Mouse (Mus musculus) hindbrain, embryonic 11.5 days (tissue): ENCODE data around the gene Shmt1. TPM values are rescaled to one million over a fixed set of nuclear protein-coding genes. Genes with fewer than 3 reads are reported as not detected.

Experiments
- ATAC-seq: fragments of 200-750 bp; cut with Nextera tagmentation; 2 replicates; pipeline ENCODE4 v1.8.0; 2017; ENCODE audit warnings: mild to moderate bottlenecking, moderate TSS enrichment, moderate library complexity; ENCODE audit not compliant: low FRiP score
- DNase-seq: peaks from one replicate; pipeline ENCODE4 v3.0.0-alpha.2; 2015; ENCODE audit warnings: low spot score
- H3K27ac ChIP-seq: fragments of 300-500 bp; sonication (generic); 2 replicates; pipeline ENCODE4 v1.5.1; 2014; ENCODE audit warnings: mild to moderate bottlenecking, low read depth, low read length
- H3K27me3 ChIP-seq: fragments of 300-500 bp; sonication (generic); 2 replicates; pipeline ENCODE4 v1.6.1; 2014; ENCODE audit warnings: mild to moderate bottlenecking, low read length, moderate library complexity, mixed read lengths; ENCODE audit not compliant: control insufficient read depth, insufficient read depth
- H3K36me3 ChIP-seq: fragments of 300-500 bp; sonication (generic); 2 replicates; pipeline ENCODE4 v1.6.1; 2014; ENCODE audit warnings: mild to moderate bottlenecking, low read length, moderate library complexity, mixed read lengths; ENCODE audit not compliant: control insufficient read depth, insufficient read depth
- H3K4me1 ChIP-seq: fragments of 300-500 bp; sonication (generic); replicated peaks from 2 replicates; pipeline ENCODE4 v1.6.1; 2014; ENCODE audit warnings: low read length, mixed read lengths; ENCODE audit not compliant: control insufficient read depth, insufficient read depth
- H3K4me2 ChIP-seq: fragments of 300-500 bp; sonication (generic); replicated peaks from 2 replicates; pipeline ENCODE4 v1.6.1; 2014; ENCODE audit warnings: mild to moderate bottlenecking, low read depth, low read length
- H3K4me3 ChIP-seq: fragments of 300-500 bp; sonication (generic); 2 replicates; pipeline ENCODE4 v1.5.1; 2014; ENCODE audit warnings: low read depth, low read length
- H3K9ac ChIP-seq: fragments of 300-500 bp; sonication (generic); 2 replicates; pipeline ENCODE4 v1.6.1; 2014; ENCODE audit warnings: low read depth, low read length
- H3K9me3 ChIP-seq: fragments of 300-500 bp; sonication (generic); 2 replicates; pipeline ENCODE4 v1.6.1; 2016; ENCODE audit warnings: low read length; ENCODE audit not compliant: control insufficient read depth
- WGBS: fragments of 180-500 bp; shearing (Covaris S2); extraction: QIAGEN DNeasy Blood & Tissue Kit; methylation state at CpG from one replicate; pipeline ENCODE4 v1.1.7; 2014; 5-methylcytosine and 5-hydroxymethylcytosine counted together
- polyA plus RNA-seq: library from polyadenylated mRNA; unstranded; fragments of >200 nt; fragmentation: Nextera tagmentation; extraction: Ambion mirVana; gene quantifications from 2 replicates; pipeline ENCODE4 v1.2.1, GENCODE M21; 2014

The Shmt1 gene
- polyA plus RNA-seq, 1 experiment from 2014 or later, result 32.9 TPM

DNA sequence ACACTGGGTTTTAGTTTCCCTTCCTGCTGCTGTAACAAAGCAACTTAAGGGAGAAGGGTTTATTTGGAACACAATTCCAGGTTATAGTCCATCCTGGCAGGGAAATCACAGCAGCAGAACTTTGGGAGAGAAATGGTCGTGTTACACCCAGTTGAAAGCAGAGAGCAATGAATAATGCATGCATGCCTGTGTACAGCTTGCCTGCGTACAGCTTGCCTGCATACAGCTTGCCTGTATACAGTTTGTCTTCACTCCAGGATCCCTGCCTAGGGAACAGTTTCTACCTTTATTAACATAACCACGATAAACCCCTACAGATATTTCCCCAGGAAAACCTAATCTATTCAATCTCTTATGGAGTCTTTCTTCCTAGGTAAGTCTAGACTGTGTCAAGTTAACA is 40.7 kb downstream of the Shmt1 start:
- no peak overlapping the region for H3K27ac ChIP-seq
- no peak for ATAC-seq
- no peak overlapping the region for H3K4me3 ChIP-seq
- H3K9ac ChIP-seq, result no peak overlapping the region
- no peaks in the 10 kb centered on the region for H3K9me3 ChIP-seq
- no peaks in the 10 kb centered on the region for H3K27me3 ChIP-seq
- DNase-seq, result no peak
- no peaks in the 10 kb centered on the region for H3K36me3 ChIP-seq
- H3K4me1 ChIP-seq, result 0 out of 2 replicates have a peak, but pooled peaks cover 3% of the 10 kb centered on the region
- H3K4me2 ChIP-seq, result no peak overlapping the region
- WGBS, result 85% methylated on average over 3 of the region's 3 CpGs

DNA sequence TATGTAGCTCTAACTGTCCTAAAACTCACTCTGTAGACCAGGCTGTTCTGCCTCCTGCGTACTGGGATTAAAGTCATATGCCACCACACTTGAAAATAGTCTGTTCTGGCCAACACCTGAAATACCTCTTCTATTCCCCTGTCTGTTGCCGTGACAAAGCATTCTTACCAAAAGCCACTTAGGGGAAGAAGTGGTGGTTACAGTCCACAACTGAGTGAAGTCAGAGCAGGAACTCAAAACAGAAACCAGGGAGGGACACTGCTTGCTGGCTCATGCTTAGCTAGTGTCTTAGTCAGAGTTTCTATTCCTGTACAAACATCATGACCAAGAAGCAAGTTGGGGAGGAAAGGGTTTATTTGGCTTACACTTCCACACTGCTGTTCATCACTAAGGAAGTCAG is 42.2 kb downstream of the Shmt1 start:
- no peak overlapping the region for H3K4me3 ChIP-seq
- H3K9me3 ChIP-seq, result no peaks in the 10 kb centered on the region
- no peaks in the 10 kb centered on the region for H3K27me3 ChIP-seq
- WGBS, result 88% methylated on average over 2 of the region's 2 CpGs
- no peak overlapping the region for H3K4me2 ChIP-seq
- no peak overlapping the region for H3K9ac ChIP-seq
- DNase-seq (no peak), ATAC-seq (no peak)
- no peak overlapping the region for H3K27ac ChIP-seq
- H3K4me1 ChIP-seq, result no peaks in the 10 kb centered on the region
- no peaks in the 10 kb centered on the region for H3K36me3 ChIP-seq

DNA sequence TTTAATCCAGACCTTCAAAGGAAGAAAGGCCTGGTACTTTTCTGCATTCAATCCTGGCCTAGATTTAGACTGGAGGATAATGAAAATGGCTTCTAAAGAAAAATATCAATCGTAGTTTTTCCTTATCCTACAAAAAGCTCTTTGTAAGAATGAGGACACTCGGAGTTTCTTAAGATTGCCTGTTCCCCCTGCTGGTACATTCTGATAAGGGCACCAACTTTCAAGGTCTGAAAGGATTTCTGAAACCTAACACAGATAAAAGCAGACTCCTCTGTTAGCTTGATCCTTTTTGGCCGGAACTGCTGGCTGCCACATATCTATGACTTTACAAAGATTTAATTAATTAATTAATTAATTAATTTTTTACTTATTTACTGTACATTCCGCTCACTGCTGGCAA is 44.5 kb downstream of the Shmt1 start:
- Histone ChIP-seq H3K36me3 (no peaks in the 10 kb centered on the region), H3K27ac (no peak overlapping the region), H3K27me3 (no peaks in the 10 kb centered on the region), H3K9ac (no peak overlapping the region), H3K4me1 (no peaks in the 10 kb centered on the region), H3K4me2 (no peak overlapping the region), H3K4me3 (no peak overlapping the region), H3K9me3 (no peaks in the 10 kb centered on the region)
- DNase-seq (no peak), ATAC-seq (no peak)
- WGBS, result 89% methylated on average over 4 of the region's 4 CpGs

DNA sequence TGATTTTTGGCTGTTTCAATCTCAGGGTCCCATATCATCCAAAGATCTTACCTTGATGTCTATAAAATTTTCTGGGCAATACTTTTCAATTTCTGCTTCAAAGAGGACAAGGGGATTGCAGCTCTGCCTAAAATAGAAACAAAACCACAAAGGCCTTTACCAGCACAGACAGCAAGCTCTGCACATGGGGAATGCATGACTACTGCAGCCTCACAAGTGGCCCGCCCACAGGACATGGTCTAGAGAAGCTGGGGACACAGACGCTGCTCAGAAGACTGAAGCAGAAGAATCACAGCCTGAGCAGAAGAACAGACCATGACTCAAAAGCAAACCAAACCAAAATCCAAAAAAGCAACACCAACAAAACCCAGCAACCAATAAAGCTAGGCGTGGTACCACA is 49.8 kb downstream of the Shmt1 start:
- WGBS, result 90% methylated on average over 3 of the region's 3 CpGs
- no peak for ATAC-seq
- Histone ChIP-seq H3K36me3 (no peaks in the 10 kb centered on the region), H3K9ac (no peak overlapping the region), H3K27me3 (no peaks in the 10 kb centered on the region), H3K4me1 (no peaks in the 10 kb centered on the region), H3K9me3 (no peaks in the 10 kb centered on the region), H3K27ac (no peak overlapping the region), H3K4me2 (no peak overlapping the region), H3K4me3 (no peak overlapping the region)
- no peak for DNase-seq

DNA sequence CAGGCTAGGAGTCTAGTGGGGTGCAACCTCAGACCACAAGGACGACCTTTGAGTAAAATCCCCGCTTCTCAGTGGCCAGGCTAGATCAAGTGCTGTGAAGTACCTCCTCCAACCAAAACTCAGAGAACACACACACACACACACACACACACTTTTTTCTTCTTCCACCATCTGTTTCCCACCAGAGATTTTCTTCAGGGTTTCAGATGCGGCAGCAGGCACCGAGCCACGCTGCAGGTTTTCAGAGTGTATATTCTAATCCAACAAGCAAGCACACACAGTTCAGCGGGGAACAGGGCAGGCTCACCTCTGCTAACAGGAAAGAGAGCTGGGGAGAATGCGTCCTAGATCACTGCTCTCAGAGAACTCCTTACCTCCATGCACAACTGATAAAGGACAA is 55.9 kb downstream of the Shmt1 start:
- no peak for DNase-seq
- H3K4me1 ChIP-seq, result no peaks in the 10 kb centered on the region
- peaks cover 9% of the 10 kb centered on the region; the same call in 1 of the 2 replicates for H3K36me3 ChIP-seq
- H3K4me3 ChIP-seq, result no peak overlapping the region
- no peaks in the 10 kb centered on the region for H3K27me3 ChIP-seq
- 96% methylated on average over 7 of the region's 7 CpGs for WGBS
- no peak overlapping the region for H3K4me2 ChIP-seq
- H3K9ac ChIP-seq, result no peak overlapping the region
- H3K9me3 ChIP-seq, result no peaks in the 10 kb centered on the region
- no peak for ATAC-seq
- no peak overlapping the region for H3K27ac ChIP-seq

DNA sequence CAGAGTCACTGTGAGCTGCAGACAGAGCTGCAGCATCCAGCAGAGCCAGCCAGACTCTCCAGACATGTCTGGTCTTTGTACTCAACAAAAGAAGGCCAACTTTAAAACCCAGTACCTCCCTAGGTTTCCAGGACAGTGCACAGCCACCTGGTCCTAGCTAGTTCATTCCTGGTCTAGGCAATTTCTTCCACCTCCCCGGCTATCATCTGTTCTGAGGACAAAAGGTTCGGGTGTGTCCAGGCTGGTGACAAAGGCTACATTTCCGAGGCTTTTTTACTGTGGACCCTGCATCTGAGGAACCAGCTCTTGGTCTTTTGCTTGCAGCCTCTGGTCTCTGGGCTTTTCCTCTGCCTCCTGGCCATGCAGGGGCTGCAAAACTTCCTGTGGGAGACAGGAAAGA is 71.2 kb downstream of the Shmt1 start:
- no peak overlapping the region for H3K9ac ChIP-seq
- H3K27me3 ChIP-seq, result no peaks in the 10 kb centered on the region
- no peaks in the 10 kb centered on the region for H3K9me3 ChIP-seq
- no peaks in the 10 kb centered on the region for H3K4me1 ChIP-seq
- DNase-seq (no peak), ATAC-seq (no peak)
- no peak overlapping the region for H3K4me2 ChIP-seq
- 87% methylated on average over 3 of the region's 3 CpGs for WGBS
- peaks cover 6% of the 10 kb centered on the region; the same call in 1 of the 2 replicates for H3K36me3 ChIP-seq
- H3K27ac ChIP-seq, result no peak overlapping the region
- H3K4me3 ChIP-seq, result no peak overlapping the region

Other genes starting within 250 kb of the Shmt1 start
- 70.4 and 85.8 TPM in 2 replicates for gene Llgl1, start 112.0 kb downstream of the Shmt1 start, polyA plus RNA-seq
- 54.5 and 59.7 TPM in 2 replicates for gene Flii, start 84.5 kb downstream of the Shmt1 start, polyA plus RNA-seq
- gene Mief2, start 83.3 kb downstream of the Shmt1 start, polyA plus RNA-seq, result 11.8 and 12.0 TPM in 2 replicates
- 13.1 and 15.2 TPM in 2 replicates for gene Top3a, start 34.4 kb downstream of the Shmt1 start, polyA plus RNA-seq
- gene Smcr8, start 34.2 kb downstream of the Shmt1 start, polyA plus RNA-seq, result 8.4 and 8.8 TPM in 2 replicates
- gene Dhrs7b, start 18.9 kb upstream of the Shmt1 start, polyA plus RNA-seq, result 23.5 and 30.5 TPM in 2 replicates
- gene Tmem11, start 67.6 kb upstream of the Shmt1 start, polyA plus RNA-seq, result 62.4 and 64.8 TPM in 2 replicates
- gene Natd1, start 103.0 kb upstream of the Shmt1 start, polyA plus RNA-seq, result 18.8 and 19.8 TPM in 2 replicates
- gene Map2k3, start 120.3 kb upstream of the Shmt1 start, polyA plus RNA-seq, result 37.6 and 39.8 TPM in 2 replicates
- gene Kcnj12, start 210.8 kb upstream of the Shmt1 start, polyA plus RNA-seq, result 1.7 and 3.3 TPM in 2 replicates